Mouse (Mus musculus): ENCODE measurements at regions not wholly inside any gene's neighbourhood (a gene's known extent, or its start where the extent isn't known, plus 50 kb on each side); places are given as distances from the start of the nearest gene placed in this dataset.

DNA sequence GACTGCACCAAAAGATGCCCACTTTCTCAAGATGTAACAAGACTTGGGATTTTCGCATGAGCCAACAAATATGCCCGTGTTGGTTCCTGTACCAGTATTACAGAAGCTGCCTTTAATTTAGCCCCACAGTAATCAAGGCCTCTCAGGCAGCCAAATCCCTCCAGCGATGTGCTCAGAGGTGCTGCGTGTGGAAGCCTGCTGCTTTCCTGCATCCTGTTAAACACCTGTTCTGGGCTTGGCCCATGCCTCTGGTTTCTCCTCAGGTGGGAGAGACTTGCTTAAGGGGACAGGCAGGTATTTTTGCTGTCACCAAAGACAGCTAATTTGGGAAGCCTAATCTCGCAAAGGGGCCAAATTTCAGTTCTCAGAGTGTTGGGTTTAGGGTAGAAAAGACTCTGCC, 500.0 kb upstream of the Atp11b start:
- no peak for TF ChIP-seq CTCF (IDR thresholded peaks at IDR 0.05; ENCODE audit: low read depth, low read length)
- TF ChIP-seq GATA1 (IDR thresholded peaks at IDR 0.05; ENCODE audit: borderline replicate concordance, low read length), result no peak

All from G1E (cell line).